Mouse (Mus musculus) MEL-GATA-1-ER (cell line): Measurements from ENCODE around the gene Tmem101.
A peak's percentile ranks its signal among the peaks of the same experiment; 100 is the strongest.
"Not testable (repeated sequence)": the region's sequence is repeated elsewhere in the genome, so short reads cannot be mapped to it uniquely, and the experiment has no call there.

Experiments
- DNase-seq: peaks from one replicate; pipeline ENCODE4 v3.0.0-alpha.2; 2012; ENCODE audit warnings: low read depth; ENCODE audit errors: extremely low read depth

Tmem101 gene

DNA sequence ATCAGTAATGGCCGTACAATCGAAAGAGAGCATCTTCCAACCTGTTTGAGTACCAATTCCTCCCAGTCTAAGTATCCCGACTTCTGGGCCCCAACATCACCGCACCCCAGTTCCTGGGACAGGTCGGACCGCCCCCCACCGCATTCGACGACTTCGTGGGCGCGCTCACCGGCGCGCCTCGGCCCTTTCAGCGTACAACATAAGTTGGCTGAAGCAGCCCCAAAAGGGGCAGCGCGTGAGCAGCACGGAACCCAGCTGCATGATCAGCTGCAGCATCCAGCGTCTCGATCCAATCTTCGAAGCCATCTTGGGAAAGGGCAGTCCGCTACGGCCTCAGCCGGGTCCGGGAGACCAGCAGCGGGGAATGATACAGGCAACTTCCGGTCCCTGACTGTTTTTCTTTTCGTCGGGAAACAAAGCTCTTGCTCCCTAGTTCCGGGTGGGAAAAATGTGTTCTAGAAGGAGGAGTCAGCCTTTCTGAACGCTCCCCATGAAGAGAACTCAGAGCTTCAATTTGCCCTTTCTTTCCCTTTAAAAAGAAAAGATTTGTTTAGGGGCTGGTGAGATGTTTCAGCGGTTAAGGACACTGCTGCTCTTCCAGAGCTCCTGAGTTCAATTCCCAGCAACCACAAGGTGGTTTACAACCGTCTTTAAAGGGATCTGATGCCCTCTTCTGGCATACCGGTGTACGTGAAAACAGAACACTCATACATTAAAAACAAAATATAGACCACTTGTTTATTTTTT lies at the start of gene Tmem101:
Tmem101 (minus strand) TSS at position 366 of the 747 bp plus-strand sequence.
- peak; percentile 87 for DNase-seq

DNA sequence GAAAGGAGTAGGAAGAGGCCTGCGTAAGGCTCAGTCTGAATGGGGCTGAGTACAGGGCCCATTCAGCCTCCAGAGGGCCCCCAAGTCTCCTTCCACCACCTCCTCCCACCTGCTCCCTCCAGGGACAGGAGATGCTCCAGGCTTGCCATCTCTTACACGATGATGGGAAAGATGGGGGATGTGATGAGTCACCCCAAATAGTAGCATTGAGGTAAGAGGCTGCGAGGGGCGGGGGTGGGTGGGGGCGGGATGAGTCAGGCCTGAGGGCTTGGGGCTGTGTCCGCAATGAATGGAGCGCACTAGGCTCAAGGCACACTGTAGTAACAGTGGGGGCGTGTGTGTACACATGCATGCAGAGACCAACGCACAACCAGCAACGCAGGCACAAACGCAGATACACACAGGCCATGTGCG lies 45.2 kb upstream of the Tmem101 start:
- no peak for DNase-seq

DNA sequence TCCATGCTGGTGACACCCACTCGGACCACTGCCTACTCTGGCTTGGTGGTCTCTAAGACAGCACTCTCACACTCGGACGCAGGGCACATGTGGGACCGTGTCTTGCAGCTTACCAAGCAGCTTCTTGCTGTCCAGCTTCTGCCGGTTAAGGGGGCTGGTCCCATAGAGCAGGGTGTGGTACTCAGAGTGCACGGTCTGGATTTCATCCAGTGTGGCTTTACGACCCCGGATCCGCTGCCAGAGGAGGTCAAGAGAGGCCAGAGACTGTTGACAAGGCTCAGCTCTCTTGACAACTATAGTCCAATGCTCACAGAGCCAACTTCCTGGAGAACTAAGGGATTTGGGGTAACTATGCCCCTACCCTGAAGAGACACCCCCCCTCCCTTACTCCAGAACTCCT lies 43.7 kb upstream of the Tmem101 start:
- no peak for DNase-seq

DNA sequence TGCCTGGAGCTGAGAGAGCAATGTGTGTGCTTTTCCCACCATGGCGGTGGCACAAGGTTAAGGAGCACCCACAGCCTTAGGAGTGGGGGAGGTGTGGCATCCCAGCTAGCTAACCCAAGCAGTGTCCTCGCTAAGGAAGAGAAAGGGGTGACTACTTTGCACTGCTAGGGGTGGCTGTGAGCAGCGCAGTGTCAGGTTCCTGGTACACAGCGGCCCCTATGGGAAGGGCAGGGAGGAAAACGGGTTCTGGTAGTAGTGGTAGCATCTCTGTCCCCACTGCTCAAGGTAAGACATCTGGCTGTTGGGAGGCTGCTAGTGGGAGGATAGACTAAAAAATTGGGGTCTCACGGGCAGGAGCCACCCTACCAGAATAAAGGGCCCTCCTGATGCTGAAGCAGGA lies 42.0 kb upstream of the Tmem101 start:
- DNase-seq, result no peak

DNA sequence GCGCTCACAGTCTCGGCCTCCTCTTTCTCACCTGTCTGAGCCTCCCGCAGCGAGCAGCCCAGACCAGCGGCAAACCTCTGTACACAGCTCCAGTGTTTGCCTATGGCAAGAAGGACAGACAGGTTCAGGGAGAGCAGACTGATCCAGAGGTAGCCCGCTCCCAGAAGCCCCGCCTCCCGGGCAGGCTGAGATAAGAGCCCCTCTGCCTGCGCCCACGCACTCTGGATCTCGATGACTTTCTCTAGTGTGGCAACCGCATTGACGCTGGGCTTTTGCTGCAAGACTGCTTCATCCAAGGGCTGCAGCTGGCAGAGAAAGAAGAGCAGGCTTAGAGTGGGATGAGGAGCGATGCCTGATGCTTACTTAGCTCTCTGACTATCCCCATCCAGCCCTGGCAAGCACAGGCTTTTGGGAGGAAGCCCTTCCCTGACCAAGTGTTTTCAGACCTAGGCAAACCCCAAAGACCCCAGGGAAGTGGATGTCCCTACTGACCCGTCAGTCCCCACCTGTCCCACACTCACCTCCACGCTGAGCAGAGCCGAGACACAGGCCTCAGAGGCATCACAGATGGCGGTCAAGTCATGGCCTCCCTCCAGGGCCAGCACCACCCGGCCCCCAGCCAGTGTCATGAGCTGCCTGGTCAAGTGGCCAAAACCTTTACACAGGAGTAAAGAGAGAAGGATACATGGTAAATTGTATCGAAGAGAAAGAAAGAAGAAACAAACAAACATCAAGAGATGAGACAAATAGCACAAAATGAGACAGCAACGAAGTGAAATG lies 40.0 kb upstream of the Tmem101 start:
- no peak for DNase-seq

DNA sequence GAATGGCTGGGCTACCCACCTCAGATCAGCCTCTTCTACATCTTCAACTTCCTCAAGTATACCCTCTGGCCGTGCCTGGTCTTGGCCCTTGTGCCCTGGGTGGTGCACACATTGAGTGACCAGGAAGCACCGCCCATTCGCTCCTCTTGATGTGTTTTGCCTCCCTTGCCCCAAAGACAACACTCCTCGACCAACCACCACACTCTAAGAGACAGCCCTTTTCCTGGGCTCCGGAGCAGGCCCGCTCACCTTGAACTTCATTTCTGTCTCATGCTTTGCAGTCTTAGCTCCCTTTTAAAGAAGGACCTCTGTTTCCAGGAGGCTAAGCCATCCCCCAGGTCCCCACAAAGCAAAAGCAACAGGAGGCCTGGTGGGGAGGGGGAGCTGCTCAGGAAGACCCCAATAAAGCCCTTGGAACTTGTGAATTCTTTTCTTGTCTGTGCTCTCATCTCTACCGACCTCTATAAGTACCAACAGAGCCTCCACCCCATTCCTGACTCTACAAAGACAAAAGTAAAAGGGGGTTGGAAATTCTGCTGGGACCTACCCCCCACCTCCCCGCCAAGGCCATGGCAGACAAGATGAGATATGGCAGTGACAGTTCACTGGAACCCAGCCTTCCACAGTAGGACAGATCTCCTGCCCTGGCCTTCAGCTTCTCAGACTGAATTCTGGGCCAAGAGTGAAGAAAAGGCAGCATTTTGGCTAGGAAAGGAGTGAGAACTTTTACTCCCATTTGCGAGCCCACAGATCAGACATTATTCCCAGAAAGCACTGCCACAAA lies 37.6 kb upstream of the Tmem101 start:
- DNase-seq, result no peak

DNA sequence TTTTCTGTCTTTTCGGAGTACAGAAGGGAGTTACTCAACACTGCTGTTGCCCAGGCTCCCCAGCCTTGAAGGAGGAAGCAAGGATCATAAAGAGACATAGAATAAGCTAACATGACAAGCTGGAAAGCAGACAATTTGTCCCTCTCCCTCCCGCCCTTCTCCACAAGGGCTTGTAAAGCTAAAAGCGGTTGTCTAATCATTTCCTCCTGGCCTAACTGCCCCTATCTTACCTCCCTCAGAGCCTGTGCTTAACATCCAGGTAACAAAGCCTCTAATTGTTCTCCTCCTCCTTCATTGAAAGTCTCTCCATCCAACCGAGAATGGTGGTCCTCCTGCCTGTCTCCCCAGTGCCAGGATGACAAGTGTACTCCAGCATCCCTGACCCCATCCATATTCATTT lies 34.6 kb upstream of the Tmem101 start:
- peak; percentile 35 for DNase-seq

DNA sequence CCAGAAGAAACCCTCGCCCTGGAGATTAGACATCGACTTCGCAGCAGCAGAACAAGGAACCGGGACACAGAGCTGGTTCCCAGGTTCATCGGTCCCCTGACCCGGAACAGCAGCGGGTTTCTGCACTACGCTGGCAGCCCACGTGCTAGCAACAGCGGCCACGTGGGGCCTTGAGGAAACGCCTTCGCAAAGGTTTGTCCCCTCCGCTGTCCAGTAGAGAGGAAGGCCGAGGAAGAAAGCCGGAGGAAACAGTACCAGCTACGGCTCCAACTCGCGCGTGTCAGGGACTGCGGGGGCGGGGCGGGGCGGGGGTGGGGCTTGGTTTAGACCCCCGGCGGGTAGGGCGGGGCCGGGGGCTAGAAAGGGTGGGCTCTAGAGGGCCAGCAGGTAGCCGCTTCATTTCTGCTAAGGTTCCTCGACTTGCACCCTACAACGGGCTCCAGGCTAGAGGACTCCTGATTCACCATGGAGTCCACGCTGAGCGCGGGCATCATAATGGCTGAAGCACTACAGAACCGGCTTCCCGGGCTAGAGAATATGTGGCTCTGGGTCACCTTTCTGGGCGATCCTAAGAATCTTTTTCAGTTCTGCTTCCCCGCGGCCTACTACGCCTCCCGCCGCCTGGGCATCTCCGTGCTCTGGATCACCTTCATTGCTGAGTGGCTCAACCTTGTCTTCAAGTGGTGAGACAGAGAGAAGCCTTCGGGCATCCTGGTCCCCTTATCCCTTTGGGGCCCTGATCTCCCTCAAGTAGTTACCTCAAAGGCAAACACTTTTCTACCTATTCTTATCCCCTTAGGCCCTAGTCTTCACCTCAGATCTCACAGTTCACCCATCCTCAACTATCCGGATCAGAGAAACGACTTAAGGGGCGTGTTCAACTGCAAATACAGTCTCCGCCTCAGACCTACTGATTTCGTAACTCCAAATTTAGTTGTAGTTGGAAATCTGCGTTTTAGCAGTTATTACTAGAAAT lies 33.5 kb upstream of the Tmem101 start, which contains the start of gene G6pc3:
G6pc3 (plus strand) TSS at position 160 of the 976 bp plus-strand sequence.
- DNase-seq, result peak; percentile 89

DNA sequence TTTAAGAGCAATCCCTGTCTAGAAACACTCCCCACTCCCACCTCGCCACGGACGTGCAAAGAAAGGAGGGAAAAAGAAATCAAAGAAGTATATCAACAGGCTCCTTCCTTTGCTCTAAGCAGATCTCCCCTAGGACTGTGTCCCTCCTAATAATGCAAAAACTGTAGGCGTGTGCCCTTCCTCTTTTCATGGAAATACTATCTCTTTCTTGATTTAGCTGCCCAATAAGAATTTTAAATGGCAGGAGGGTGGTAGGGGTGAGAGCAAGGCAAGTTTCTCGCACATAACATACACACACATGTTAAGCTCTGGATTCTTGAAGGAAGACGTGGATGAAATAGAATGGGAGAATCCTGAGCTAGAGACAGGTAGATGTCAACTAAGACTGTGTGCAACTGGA lies 32.8 kb upstream of the Tmem101 start:
- DNase-seq, result peak; percentile 56

DNA sequence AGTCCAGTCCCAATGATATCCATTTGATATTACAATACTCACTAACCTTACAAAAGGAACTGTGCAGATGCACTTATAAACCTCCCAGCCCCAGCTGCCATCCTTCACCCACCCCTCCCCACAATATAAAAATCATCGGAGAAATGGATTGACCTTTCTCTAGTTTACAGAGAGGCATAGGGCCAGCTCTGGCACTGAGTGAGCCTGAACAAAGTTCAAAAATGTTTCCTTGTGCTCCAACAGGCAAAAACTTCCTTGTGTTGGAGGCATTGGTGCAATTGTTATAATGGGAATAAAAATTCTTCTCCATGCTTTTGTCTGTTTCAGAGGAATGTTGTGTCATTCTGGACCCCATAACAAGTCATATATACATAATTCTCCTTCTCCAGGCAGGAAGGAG lies 30.0 kb upstream of the Tmem101 start:
- no peak for DNase-seq

DNA sequence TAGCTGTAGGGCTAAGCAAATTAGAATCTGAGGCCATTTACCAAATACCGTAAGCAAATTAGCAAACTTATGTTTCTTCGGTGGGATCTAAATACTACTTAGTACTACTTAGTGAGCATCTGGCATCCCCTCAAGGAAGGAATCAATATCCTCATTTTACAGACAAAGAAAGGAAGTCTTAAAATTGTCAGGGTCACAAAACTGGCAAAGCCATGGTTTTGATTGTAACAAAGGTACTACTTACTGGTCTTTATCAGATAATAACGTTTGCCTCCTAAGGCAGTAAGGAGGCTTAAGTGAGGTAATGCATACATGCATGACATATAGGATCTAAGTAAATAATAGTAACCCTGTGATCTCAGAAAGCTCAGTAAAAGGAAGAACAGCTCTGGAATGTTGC lies 29.5 kb upstream of the Tmem101 start:
- no peak for DNase-seq

DNA sequence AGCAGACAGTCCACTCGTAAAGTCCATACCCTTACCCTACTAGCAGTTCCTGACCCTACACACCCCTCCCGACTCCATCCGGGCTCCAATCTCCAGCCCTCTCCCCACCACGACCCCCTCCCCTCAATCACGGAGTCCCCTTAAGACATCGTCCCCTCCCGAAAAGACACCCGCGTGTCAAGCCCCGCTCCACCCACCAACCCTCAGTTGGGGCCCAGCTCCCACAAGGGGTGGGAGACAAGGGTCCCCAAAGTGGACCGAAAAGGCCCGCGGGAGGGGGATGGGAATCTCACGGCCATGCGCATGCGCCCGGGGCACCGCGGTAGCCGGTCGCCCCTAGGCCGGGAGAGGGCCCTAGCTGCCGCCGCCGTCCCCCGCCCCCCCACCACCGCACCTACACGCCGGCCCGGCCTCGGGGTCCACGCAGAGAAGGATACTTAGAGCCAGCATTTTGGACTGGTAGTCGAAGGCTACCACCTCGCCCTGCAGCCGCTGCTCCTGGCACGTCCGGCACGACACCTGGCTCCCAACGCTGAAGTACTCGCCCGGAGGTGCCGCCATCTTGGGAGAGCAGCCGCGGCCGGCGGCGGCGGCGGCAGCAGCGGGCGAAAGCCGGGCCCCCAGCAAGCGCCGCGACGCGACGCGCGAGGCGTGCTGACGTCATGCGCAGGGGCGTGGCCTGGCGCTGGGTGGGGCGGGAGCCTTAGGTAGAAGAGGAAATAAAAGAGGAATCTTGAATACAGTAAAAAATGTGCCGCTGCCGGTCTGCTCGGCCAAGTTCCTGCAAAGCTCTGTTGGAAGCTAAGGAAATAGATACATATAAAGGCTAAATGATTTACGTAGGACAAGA lies 28.7 kb upstream of the Tmem101 start, which contains the start of gene Lsm12:
Lsm12 (minus strand) TSS at position 651 of the 850 bp plus-strand sequence.
- DNase-seq, result peak; percentile 80

DNA sequence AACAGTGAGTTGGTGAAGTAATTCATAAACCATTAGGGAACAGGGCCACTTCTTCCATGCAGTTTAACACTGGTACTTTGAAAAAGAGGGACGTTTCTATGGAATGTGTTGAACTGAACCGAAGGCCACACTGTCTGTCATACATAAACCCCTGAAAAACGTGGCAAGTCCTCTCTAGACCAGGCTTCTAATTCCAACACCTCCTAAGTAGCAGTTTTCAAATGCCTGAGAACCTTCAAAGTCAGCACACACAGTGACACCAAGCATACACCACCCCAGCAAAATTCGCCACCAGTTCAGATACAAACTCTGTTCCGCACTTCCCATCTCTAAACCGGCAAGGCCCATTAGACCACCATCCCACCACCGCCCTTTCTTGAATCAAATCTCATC lies 28.0 kb upstream of the Tmem101 start:
- DNase-seq, result peak; percentile 18

DNA sequence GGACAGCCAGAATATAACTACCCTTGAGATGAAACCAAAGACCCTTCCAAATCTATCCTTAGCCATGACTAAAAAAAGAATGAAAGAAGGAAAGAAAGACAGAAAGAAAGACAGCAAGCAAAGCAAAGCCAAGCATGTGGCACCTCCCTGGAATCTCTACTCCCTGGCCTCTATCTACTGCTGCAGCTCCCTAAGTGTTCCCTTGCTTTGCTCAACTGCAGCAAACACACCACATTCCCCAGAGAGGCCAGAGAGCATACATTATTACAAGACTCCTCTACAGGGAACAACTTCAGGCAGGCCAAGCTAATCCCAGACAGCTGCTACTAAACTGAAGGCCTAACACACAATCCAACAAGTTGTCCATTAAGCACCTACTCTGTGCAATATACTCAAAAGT lies 23.6 kb upstream of the Tmem101 start:
- DNase-seq, result no peak

DNA sequence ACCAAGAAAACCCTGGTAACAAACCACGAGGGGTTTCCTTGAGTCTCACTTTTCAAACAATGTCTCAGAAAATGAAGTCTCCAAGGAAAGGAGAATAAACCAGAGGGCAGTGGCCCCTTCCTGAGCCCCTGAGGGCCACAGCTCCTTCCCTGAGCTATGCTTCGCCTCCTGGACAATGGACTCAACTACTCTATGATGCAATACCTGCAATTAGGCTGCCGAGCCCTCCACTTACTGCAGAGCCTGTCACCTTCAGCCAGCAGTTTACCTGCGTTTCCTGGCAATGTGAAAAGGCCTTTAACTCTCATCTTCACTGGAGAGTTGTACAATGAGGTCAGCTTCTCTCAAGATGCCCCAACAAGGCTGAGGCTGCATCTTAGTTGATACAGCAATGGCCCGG lies 12.5 kb upstream of the Tmem101 start:
- no peak for DNase-seq

DNA sequence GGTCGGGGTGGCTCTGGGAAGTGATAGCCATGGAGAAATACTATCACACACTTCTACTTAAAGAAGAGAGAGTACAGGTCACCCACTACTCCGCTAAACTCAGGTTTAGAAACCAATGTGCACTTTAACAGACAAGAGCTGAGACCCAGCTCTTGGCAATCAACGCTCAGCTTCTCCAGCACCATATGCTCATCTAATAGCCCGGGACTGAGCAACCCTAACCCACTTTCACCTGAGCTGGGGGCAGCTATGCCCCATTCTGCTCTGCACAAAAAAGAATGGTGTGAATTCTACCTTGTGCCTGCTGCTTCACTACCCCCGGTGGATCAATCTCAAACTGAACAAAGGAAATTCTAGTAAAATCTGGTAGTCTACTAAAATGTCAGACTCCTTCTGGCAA lies 11.3 kb upstream of the Tmem101 start:
- no peak for DNase-seq

DNA sequence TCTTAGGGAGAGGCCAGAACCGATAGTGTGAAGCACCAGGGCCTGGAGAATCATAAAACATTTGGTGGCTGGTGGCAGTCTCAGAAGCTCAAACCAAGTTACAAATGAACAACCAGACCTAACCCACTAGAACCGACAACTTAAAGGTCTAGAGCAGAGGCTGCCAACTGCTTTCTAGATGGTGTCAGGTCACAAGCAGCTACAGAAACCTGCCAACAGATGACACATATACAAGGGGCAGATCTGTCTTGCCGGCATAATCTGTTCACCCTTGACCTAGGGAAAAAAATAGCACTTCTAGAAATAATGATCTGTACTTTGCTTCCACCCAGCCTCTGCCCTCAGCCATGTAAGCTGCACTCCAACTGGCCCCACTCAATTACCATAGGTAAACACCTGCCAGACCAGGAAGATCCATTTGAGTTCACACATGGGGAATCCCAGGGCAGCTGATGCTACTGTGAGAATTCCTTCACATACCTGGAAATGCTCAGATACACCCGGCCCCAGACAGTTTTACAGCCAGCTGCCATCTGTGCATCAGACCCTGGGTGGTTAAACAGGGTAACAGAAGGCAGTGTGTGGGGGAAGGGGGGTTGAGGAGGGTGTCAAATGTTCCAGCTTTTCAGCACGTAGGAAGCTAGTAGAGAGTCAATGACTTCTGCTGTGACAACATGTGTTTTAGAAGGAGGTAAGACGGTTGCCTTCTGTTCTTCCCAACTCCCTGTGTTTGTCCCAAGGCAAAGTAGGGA lies 9.9 kb upstream of the Tmem101 start:
- DNase-seq, result no peak

DNA sequence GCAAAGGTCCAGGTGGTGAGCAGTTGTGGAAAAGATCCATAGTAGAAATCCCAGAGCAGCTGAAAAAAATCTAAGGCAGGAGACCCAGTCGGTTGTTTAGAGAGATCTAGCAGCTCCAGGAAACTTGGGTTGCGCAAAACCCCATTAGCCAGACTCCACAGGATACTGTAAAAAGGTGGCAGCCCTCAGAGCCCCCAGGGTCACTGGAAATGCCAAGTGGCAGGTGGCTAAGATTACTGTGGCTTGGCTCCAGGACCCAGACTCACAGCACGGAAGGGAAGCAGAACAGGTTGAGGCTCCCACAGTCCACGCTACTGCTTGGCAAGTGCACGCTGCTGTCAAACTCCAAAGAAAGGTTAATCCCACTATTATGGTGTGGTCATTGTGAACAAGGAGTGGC lies 3.6 kb upstream of the Tmem101 start:
- DNase-seq, result no peak

DNA sequence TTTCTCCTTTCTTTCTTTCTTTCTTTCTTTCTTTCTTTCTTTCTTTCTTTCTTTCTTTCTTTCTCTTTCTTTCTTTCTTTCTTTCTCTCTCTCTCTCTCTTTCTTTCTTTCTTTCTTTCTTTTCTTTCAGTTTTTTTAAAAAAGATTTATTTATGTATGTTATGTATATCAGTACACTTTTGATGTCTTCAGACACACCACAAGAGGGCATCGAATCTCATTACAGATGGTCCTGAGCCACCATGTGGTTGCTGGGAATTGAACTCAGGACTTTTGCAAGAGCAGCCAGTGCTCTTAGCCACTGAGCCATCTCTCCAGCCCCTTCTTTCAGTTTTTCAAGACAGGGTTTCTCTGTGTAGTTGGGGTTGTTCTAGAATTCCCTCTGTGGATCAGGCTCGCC lies 1.8 kb upstream of the Tmem101 start:
- DNase-seq, result not testable (repeated sequence)
